Mouse (Mus musculus) cerebellum, adult 11-12 months (tissue): Measurements from ENCODE around the gene Gprc5c.

Experiments
- DNase-seq: peaks from one replicate; pipeline ENCODE4 v3.0.0; 2022

The Gprc5c gene

DNA sequence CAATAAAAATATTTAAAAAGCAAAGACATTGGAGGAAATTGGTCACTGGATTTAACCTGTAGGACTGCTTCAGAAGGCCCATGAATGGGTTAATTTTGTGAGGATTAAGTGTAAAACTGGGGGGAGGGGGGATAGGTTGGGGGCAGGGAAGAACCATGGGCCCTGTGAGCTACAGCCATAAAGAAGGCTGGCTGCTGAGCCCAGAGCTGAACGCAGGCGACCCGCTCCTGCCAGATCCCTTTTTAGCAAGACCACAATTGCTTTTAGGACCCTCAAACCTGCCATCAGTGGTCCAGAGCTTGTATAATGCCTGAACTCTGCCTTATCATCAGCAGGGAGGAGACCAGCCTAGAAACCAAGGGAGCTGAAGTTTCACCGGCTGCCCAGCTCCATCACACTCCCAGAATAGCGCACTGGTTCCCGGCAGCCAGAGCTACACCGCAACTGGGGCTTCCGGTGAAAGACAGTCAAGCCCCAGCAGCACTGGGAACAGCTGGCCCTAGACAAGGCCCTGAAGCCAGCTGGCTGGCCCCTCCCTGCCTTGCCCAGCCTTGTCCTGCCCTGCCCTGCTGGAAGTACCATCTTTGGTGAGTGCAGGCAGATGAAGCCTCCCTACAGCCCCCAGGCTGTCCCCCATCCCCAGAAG is 7.0 kb upstream of the Gprc5c start:
- DNase-seq, result no peak

- no peak for DNase-seq
Observed at GRCm38 (mm10) chr11:114844464-114845220, 6.3 kb upstream of the Gprc5c start.

DNA sequence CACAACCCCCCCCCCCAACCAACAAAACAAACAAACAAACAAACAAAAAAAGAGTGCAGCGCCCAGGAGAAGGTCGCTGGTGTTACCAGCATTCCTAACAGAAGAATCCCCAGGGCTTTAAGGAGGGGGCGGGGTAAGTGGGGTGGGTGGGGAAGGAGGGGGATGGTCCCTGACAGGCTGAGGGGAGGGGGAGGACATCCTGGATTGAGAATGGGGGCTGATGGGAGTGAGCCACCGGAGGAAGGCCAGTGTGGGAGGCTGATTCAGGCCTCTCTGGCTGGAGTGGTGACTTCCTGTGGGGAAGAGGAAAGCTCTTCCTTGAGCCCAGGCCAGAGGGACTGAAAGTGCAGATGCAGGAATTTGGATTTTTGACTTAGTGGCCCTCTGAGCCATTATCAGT is 4.6 kb upstream of the Gprc5c start:
- DNase-seq, result no peak

GRCm38 (mm10) chr11:114847008-114847407 is 3.9 kb upstream of the Gprc5c start:
- DNase-seq, result no peak

DNA sequence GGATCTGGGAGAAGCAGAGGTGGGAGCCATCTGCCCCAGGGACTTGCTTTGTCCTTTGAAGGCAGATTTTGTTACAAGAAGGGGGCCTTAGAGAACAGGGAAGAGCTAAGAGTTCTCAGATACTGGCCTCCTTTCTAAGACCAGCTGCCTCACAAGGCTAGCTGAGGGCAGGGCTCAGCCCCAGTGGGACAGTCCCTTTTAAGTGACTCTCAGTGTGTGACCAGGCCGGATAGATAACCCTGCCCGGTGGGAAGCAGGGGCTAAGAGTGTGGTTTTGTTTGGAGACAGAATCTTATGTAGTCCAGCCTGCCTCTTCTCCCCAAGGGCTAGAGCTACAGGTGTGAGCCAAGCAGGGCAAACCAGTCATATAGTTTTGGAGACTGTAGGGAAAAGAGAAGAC is 1.4 kb upstream of the Gprc5c start:
- DNase-seq, result no peak

GRCm38 (mm10) chr11:114850066-114850451 is 893 bp upstream of the Gprc5c start:
- no peak for DNase-seq

- DNase-seq, result peak; percentile 97
Observed at GRCm38 (mm10) chr11:114851269-114851607, 286 bp downstream of the Gprc5c start.

- DNase-seq, result peak; percentile 95
Observed at GRCm38 (mm10) chr11:114851608-114852310, 807 bp downstream of the Gprc5c start.

- DNase-seq, result peak; percentile 71
Observed at GRCm38 (mm10) chr11:114852311-114853173, 1.6 kb downstream of the Gprc5c start.

- peak; percentile 29 for DNase-seq
Observed at GRCm38 (mm10) chr11:114853174-114853838, 2.4 kb downstream of the Gprc5c start.

DNA sequence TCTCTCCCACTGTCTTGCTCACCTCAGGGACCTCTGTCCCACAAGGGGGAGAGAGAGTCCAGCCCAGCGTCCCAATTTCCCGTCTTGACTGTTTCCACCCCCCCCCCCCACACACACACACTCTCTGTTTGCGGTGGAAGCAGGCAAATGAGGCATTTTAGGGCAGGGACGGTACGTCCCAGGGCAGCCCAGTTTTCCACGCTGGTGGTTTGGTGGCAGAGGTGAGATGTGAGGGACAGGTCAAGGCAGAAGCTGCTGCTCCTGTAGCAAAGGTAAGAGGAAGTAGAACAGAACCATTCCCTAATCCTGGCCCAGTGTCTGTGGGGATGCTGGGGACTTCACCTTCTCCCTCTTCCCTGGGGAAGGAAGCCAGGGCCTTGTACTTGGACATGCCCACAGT is 3.6 kb downstream of the Gprc5c start:
- DNase-seq, result peak; percentile 47

DNA sequence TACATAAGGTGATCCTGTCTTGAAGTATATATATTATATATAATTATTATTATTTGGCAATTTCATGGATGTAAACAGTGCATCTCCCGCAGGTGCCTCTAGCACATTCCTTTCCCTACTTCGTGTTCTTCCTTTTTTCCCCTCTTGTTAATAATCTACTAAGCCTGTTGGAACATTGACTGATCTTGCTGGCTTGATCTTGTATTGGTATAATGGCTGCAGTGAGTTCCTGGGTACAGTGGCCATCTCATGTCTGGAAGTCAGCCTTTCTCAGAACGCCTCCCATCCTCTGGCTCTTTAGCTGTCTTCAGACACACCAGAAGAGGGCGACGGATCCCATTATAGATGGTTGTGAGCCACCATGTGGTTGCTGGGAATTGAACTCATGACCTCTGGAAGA is 5.2 kb downstream of the Gprc5c start:
- DNase-seq, result no peak

- no peak for DNase-seq
Observed at GRCm38 (mm10) chr11:114858641-114859040, 7.7 kb downstream of the Gprc5c start.

- no peak for DNase-seq
Observed at GRCm38 (mm10) chr11:114861057-114861456, 10.1 kb downstream of the Gprc5c start.

DNA sequence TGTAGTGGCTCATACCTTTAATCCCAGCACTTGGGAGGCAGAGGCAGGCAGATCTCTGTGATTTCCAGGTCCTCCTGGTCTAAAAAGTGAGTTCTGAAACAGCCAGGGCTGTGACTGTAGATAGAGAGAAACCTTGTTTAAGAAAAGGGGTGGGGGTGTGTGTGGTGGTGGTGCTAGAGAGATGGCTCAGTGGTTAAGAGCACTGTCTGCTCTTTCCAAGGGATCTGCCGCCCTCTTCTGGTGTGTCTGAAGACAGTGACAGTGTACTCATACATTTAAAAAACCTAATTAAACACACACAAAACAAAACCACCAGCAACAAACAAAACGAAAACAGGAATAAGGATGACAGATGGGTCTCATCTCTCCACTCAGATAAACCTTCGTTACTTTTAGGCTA is 11.7 kb downstream of the Gprc5c start:
- DNase-seq, result no peak

DNA sequence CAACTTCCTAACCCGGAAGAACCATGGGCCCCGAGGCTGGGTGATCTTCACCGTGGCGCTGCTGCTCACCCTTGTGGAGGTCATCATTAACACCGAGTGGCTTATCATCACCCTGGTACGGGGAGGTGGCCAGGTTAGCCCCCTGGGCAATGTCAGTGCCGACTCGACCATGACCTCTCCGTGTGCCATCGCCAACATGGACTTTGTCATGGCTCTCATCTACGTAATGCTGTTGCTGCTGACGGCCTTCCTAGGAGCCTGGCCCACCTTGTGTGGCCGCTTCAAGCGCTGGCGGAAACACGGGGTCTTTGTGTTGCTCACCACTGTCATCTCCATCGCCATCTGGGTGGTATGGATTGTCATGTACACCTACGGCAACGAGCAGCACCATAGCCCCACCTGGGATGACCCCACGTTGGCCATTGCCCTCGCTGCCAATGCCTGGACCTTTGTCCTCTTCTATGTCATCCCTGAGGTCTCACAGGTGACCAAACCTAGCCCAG is 13.0 kb downstream of the Gprc5c start:
- DNase-seq, result peak; percentile 49

GRCm38 (mm10) chr11:114865999-114866398 is 15.0 kb downstream of the Gprc5c start:
- DNase-seq, result peak; percentile 77

DNA sequence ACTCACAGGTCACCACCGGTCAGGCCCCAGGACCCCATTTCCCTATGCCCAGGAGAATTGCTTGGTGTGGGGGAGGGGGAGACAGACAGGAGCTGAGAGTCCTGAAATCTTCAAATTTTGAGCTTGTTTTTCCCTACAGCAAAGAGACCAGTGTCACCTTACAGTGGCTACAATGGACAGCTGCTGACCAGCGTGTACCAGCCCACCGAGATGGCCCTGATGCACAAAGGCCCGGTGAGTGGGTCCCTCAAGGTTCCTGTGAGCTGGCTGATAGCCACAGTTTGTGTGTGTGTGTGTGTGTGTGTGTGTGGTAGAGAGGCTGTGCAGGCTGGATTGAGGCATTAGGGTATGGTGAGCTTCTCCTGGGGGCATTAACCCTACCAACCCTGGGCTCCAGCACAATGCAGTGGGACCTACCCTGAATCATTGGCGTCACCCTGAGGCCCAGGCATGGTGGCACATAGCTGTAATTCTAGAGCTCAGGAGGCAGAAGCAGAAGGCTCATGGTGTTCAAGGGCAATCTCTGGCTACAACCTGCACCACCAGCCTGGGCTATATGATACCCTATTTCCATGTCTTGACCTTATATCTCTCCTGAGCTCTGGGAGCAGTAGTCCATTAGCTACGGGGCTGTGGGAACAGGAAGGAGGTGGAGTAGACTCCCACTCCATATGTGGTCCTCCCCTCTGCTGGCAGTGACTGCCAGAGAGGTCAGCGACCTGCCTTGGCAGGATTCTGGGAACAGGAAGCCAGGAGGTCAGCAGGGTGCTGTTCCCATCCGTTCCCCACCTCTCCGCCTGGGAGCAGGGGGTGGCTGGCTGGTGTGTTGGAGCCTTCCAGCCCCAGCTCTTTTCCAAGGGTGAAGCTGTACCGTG is 15.8 kb downstream of the Gprc5c start:
- DNase-seq, result peak; percentile 87

GRCm38 (mm10) chr11:114867361-114868235 is 16.6 kb downstream of the Gprc5c start:
- DNase-seq, result peak; percentile 75

DNA sequence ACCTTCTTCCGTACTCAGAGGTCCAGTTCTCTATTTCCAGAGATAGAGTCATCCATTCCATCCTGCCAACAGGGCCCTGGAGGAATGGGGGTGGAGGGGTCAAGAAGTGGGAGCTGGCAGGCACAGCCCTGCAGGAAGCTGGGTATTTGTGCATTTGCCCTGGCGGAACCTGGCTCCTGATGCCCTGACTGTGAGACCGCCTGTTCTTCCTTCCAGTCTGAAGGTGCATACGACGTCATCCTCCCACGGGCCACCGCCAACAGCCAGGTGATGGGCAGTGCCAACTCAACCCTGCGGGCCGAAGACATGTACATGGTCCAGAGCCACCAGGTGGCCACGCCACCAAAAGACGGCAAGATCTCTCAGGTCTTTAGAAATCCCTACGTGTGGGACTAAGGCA is 17.3 kb downstream of the Gprc5c start:
- DNase-seq, result peak; percentile 97
